Mouse (Mus musculus): ENCODE results near the gene Hat1. TPM values are rescaled to one million over a fixed set of nuclear protein-coding genes. Genes with fewer than 3 reads are reported as not detected.

The Hat1 gene
- polyA plus RNA-seq, 1 experiment from 2014 or later: 209 TPM

DNA sequence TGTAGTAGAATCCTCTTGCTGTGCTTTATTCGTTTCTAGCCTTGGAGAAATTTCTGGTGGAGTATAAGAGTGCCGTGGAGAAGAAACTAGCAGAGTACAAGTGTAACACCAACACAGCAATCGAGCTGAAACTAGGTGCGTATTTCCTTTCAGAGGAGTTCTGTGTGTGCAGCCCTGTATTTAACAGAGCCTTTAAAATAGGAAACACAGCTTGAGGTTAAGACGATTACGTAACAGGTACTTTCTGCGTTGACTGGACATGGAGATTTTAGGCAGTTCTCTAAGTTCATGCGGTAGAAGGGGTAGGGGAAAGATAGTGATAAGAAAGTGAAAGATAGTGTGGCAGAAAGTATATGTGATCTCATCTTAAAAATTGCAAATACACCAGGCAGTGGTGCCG lies 1.1 kb downstream of the Hat1 start:
- H3K36me3 ChIP-seq (ENCODE audit: control insufficient read depth, insufficient read depth, low read length): peaks cover 19% of the 10 kb centered on the region
- H3K9ac ChIP-seq (ENCODE audit: low read depth, low read length): peak overlapping the region; percentile 89
- DNase-seq (ENCODE audit: low spot score) (no peak), ATAC-seq (replicated peaks; ENCODE audit: low FRiP score) (no peak)
- no peaks in the 10 kb centered on the region for H3K4me1 ChIP-seq (replicated peaks; ENCODE audit: control insufficient read depth, insufficient read depth, low read length)
- H3K27me3 ChIP-seq (replicated peaks; ENCODE audit: control insufficient read depth, insufficient read depth, low read length): no peaks in the 10 kb centered on the region
- peak overlapping the region; percentile 84 for H3K4me2 ChIP-seq
- H3K9me3 ChIP-seq (ENCODE audit: control insufficient read depth, low read length): no peaks in the 10 kb centered on the region
- WGBS: 30% methylated on average over 9 of the region's 9 CpGs
- peak overlapping the region; percentile 95 for H3K4me3 ChIP-seq (ENCODE audit: low read depth, low read length)
- peak overlapping the region; percentile 79 for H3K27ac ChIP-seq (ENCODE audit: low read depth, low read length)

DNA sequence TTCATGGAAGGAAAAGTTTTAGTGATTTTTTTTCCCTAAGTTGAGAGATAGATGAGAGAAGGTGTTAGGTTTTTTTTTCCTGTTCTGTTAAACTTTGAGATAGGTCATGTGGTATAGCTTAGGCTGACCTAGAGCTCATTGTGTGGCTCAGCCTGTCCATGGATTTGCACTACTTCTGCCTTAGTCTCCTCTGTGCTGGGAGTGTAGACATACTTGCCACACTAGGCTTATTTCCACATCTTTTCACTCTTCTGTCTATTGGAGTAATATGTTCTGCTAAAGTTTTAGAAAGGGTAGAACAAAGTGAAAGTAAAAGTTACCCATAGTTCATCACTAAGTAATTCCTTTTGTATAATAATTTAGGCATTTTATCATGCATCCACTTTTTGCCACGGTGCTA lies 16.9 kb downstream of the Hat1 start:
- Histone ChIP-seq H3K27me3 (replicated peaks; ENCODE audit: control insufficient read depth, insufficient read depth, low read length) (no peaks in the 10 kb centered on the region), H3K9me3 (ENCODE audit: control insufficient read depth, low read length) (no peaks in the 10 kb centered on the region), H3K27ac (ENCODE audit: low read depth, low read length) (no peak overlapping the region), H3K4me1 (replicated peaks; ENCODE audit: control insufficient read depth, insufficient read depth, low read length) (no peaks in the 10 kb centered on the region), H3K36me3 (ENCODE audit: control insufficient read depth, insufficient read depth, low read length) (peaks cover 8% of the 10 kb centered on the region; the same call in 1 of the 2 replicates), H3K4me3 (ENCODE audit: low read depth, low read length) (no peak overlapping the region), H3K4me2 (no peak overlapping the region), H3K9ac (ENCODE audit: low read depth, low read length) (no peak overlapping the region)
- DNase-seq (ENCODE audit: low spot score) (no peak), ATAC-seq (replicated peaks; ENCODE audit: low FRiP score) (no peak)
- 93% methylated on average over 1 of the region's 1 CpGs for WGBS

DNA sequence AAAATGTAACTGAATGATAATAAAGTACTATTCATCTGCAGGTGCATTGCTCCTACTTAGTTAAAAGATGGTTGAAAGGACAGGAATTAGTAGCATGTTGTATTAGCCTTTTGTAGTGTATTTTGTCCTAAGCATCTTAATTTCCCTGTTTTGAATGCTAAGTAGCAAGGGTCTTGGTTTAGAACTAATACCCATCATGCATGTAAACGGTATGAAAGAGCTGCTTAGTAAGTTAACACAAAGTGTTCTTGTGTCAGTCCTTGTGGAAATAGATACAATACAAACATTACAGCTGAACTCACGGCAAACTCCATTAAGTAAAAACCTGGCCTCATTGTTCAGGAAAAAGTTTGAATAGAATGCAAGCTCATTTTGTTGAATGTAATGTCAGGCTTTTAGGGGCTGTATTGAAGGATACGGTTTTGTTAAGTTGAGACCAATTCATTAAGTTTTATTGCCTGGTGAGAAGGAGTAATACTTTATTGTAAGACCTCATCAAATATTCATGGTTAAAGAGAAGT lies 30.1 kb downstream of the Hat1 start:
- peaks cover 8% of the 10 kb centered on the region; the same call in 1 of the 2 replicates for H3K36me3 ChIP-seq (ENCODE audit: control insufficient read depth, insufficient read depth, low read length)
- H3K4me1 ChIP-seq (replicated peaks; ENCODE audit: control insufficient read depth, insufficient read depth, low read length): no peaks in the 10 kb centered on the region
- H3K4me3 ChIP-seq (ENCODE audit: low read depth, low read length): no peak overlapping the region
- no peak overlapping the region for H3K9ac ChIP-seq (ENCODE audit: low read depth, low read length)
- no peaks in the 10 kb centered on the region for H3K27me3 ChIP-seq (replicated peaks; ENCODE audit: control insufficient read depth, insufficient read depth, low read length)
- ATAC-seq (replicated peaks; ENCODE audit: low FRiP score) (no peak), DNase-seq (ENCODE audit: low spot score) (no peak)
- H3K27ac ChIP-seq (ENCODE audit: low read depth, low read length): no peak overlapping the region
- H3K4me2 ChIP-seq: no peak overlapping the region
- H3K9me3 ChIP-seq (ENCODE audit: control insufficient read depth, low read length): no peaks in the 10 kb centered on the region
- WGBS: 90% methylated on average over 3 of the region's 3 CpGs

DNA sequence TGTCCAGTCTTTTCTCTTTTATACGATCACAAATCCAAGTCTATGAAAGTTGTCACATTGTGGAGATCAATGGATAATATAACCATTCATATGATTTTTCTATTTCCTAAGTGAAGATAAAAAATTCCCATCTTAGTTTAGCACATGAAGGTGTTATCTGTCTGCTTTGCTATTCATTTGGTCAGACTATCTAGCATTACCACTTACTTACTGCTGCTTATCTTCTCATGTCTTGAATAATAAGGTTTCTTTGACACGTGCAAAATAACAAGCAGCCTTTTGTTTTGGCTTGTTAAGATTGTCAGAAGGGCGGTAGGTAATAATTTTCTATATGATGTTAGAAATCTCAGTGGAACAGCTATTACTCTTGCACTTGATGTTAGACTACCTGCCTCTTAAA lies 30.6 kb downstream of the Hat1 start:
- H3K4me1 ChIP-seq (replicated peaks; ENCODE audit: control insufficient read depth, insufficient read depth, low read length): no peaks in the 10 kb centered on the region
- H3K9ac ChIP-seq (ENCODE audit: low read depth, low read length): no peak overlapping the region
- no peaks in the 10 kb centered on the region for H3K9me3 ChIP-seq (ENCODE audit: control insufficient read depth, low read length)
- DNase-seq (ENCODE audit: low spot score) (no peak), ATAC-seq (replicated peaks; ENCODE audit: low FRiP score) (no peak)
- no peak overlapping the region for H3K4me2 ChIP-seq
- no peak overlapping the region for H3K27ac ChIP-seq (ENCODE audit: low read depth, low read length)
- WGBS: 71% methylated on average over 3 of the region's 3 CpGs
- no peaks in the 10 kb centered on the region for H3K27me3 ChIP-seq (replicated peaks; ENCODE audit: control insufficient read depth, insufficient read depth, low read length)
- peaks cover 10% of the 10 kb centered on the region; the same call in 1 of the 2 replicates for H3K36me3 ChIP-seq (ENCODE audit: control insufficient read depth, insufficient read depth, low read length)
- no peak overlapping the region for H3K4me3 ChIP-seq (ENCODE audit: low read depth, low read length)

DNA sequence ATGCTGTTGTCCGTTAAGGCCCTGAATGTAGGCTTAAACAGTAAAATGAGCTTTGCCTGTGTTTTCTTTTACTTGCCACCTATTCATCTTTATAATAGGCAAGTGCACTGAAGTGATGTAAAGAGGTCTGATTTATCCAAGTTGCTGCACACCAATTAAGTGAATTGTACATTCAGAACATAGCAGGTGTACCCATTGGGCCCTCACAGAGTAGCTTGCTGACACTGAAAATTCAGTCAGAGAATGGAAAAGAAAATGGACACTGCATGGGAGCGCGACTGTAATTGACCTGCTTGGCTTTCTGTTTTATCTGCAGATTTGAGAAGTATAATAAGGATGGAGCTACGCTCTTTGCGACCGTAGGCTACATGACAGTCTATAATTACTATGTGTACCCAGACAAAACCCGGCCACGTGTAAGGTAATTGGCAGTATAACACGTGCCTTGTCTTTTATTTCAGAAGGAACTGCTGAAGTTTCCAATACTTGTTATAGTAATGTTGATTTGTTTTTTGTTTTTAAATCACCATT lies 32.2 kb downstream of the Hat1 start:
- no peaks in the 10 kb centered on the region for H3K4me1 ChIP-seq (replicated peaks; ENCODE audit: control insufficient read depth, insufficient read depth, low read length)
- peaks cover 12% of the 10 kb centered on the region; the same call in 1 of the 2 replicates for H3K36me3 ChIP-seq (ENCODE audit: control insufficient read depth, insufficient read depth, low read length)
- no peak overlapping the region for H3K27ac ChIP-seq (ENCODE audit: low read depth, low read length)
- no peak overlapping the region for H3K4me2 ChIP-seq
- no peak for ATAC-seq (replicated peaks; ENCODE audit: low FRiP score)
- H3K9me3 ChIP-seq (ENCODE audit: control insufficient read depth, low read length): no peaks in the 10 kb centered on the region
- H3K27me3 ChIP-seq (replicated peaks; ENCODE audit: control insufficient read depth, insufficient read depth, low read length): no peaks in the 10 kb centered on the region
- DNase-seq (ENCODE audit: low spot score): no peak
- no peak overlapping the region for H3K4me3 ChIP-seq (ENCODE audit: low read depth, low read length)
- 95% methylated on average over 9 of the region's 9 CpGs for WGBS
- no peak overlapping the region for H3K9ac ChIP-seq (ENCODE audit: low read depth, low read length)

DNA sequence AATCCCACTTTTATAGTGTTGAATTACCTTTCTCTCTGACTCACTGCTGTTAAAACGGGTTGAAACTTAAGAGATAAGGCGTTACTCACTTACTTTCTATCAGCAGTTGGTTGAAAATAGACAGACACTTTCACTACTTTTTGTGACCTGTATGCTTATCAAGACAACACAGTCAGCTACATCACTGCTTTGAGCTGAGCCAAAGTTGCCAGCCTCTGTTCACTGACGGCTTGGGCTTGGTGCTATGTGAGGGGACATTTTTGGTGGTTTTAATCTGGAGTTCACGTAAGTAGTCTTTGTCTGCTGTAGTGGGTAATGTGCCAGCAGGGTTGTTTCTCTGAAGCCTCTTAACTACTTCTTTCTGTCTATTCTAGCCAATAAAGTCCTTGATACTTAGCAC lies 35.8 kb downstream of the Hat1 start:
- ATAC-seq (replicated peaks; ENCODE audit: low FRiP score) (peak; percentile 77), DNase-seq (ENCODE audit: low spot score) (no peak)
- Histone ChIP-seq H3K36me3 (ENCODE audit: control insufficient read depth, insufficient read depth, low read length) (peaks cover 21% of the 10 kb centered on the region), H3K4me2 (no peak overlapping the region), H3K27ac (ENCODE audit: low read depth, low read length) (no peak overlapping the region; the same call in 1 of the 2 replicates), H3K4me1 (replicated peaks; ENCODE audit: control insufficient read depth, insufficient read depth, low read length) (no peaks in the 10 kb centered on the region), H3K9ac (ENCODE audit: low read depth, low read length) (no peak overlapping the region), H3K9me3 (ENCODE audit: control insufficient read depth, low read length) (no peaks in the 10 kb centered on the region), H3K4me3 (ENCODE audit: low read depth, low read length) (no peak overlapping the region), H3K27me3 (replicated peaks; ENCODE audit: control insufficient read depth, insufficient read depth, low read length) (no peaks in the 10 kb centered on the region)
- WGBS: 40% methylated on average over 4 of the region's 4 CpGs

DNA sequence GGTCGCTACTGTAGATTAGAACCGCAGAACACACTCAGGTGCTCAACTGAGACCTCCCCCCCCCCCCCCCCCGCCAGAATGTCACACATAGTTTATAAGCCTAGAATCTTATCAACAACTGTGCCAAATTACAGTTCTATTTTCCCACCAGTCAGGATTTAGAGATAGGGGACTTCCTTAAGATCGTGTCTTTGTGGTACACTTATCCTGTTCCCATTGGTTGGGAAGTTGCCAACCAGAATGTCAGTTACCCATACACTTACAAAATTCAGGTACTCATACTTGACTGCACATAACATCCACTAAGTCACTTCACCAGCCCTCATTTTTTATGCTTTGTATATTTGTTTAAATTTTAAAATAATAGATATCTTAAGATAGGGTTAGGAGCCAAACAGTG lies 46.7 kb downstream of the Hat1 start:
- H3K4me3 ChIP-seq (ENCODE audit: low read depth, low read length): no peak overlapping the region
- no peak overlapping the region for H3K9ac ChIP-seq (ENCODE audit: low read depth, low read length)
- H3K27me3 ChIP-seq (replicated peaks; ENCODE audit: control insufficient read depth, insufficient read depth, low read length): no peaks in the 10 kb centered on the region
- no peak overlapping the region for H3K27ac ChIP-seq (ENCODE audit: low read depth, low read length)
- H3K9me3 ChIP-seq (ENCODE audit: control insufficient read depth, low read length): no peaks in the 10 kb centered on the region
- H3K4me1 ChIP-seq (replicated peaks; ENCODE audit: control insufficient read depth, insufficient read depth, low read length): no peaks in the 10 kb centered on the region
- peaks cover 18% of the 10 kb centered on the region; the same call in 1 of the 2 replicates for H3K36me3 ChIP-seq (ENCODE audit: control insufficient read depth, insufficient read depth, low read length)
- ATAC-seq (replicated peaks; ENCODE audit: low FRiP score) (no peak), DNase-seq (ENCODE audit: low spot score) (no peak)
- WGBS: 74% methylated on average over 4 of the region's 4 CpGs
- H3K4me2 ChIP-seq: no peak overlapping the region

DNA sequence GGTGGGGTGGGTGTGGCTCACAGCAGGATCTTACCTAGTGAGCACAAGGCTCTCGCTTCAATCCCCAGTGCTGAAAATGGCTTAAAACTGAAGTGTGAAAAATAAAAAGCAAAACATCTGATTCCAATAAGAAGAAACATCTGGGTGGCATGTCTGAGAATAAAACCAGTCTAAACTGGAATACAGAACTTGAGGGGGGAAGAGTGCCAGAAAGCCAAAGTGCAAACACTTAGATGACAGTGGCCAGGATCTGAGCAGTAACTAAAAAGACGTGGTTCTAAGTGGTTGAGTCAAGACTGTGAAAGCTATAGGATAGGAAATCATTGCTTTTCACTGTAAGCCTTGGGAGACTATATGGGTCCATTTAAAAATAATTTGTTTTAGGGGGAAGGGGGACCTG lies 54.6 kb downstream of the Hat1 start:
- WGBS: 35% methylated on average over 2 of the region's 2 CpGs
- ATAC-seq (replicated peaks; ENCODE audit: low FRiP score) (no peak), DNase-seq (ENCODE audit: low spot score) (no peak)

DNA sequence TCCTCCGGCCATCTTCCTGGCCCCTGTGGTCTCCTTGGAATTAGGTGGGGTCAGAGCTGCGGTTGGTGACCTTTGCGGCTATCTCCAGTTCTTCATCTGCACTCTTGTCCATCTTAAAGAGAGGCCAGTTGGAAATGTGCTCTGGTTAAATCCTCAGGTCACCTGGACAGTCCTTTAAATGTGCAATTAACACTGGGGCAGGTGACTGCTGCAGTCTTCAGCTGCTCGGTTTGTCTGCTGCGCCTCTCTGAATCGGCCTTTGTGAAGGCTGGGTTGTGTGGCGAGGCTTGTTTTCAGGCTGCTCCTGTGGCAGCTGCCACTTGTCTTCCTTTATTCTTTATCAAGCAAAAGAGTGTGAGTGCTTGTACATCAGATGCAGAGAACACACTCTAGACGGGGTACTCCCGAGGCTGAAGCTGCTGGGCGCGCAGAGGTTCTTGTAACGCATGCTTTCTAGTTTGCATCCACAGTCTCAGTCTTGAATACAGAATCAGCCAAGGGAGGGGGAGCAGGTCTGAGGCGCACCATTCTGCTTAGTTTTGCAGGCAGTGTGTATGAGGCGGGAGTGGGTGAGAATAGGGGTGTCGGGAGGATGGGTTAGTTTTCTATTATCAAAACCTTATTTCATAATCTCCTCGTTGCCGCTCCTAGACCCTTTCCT lies 56.9 kb downstream of the Hat1 start:
- 57% methylated on average over 17 of the region's 17 CpGs for WGBS
- Histone ChIP-seq H3K9me3 (ENCODE audit: control insufficient read depth, low read length) (no peaks in the 10 kb centered on the region), H3K36me3 (ENCODE audit: control insufficient read depth, insufficient read depth, low read length) (no peaks in the 10 kb centered on the region), H3K4me2 (no peak overlapping the region), H3K27ac (ENCODE audit: low read depth, low read length) (no peak overlapping the region), H3K9ac (ENCODE audit: low read depth, low read length) (no peak overlapping the region), H3K27me3 (replicated peaks; ENCODE audit: control insufficient read depth, insufficient read depth, low read length) (peaks cover 7% of the 10 kb centered on the region), H3K4me1 (replicated peaks; ENCODE audit: control insufficient read depth, insufficient read depth, low read length) (no peaks in the 10 kb centered on the region), H3K4me3 (ENCODE audit: low read depth, low read length) (no peak overlapping the region)
- ATAC-seq (replicated peaks; ENCODE audit: low FRiP score) (no peak), DNase-seq (ENCODE audit: low spot score) (no peak)

More for the DNA sequence above, 54.6 kb downstream of the Hat1 start:
- Histone ChIP-seq H3K36me3 (ENCODE audit: control insufficient read depth, insufficient read depth, low read length) (peaks cover 7% of the 10 kb centered on the region; the same call in 1 of the 2 replicates), H3K27me3 (replicated peaks; ENCODE audit: control insufficient read depth, insufficient read depth, low read length) (peaks cover 7% of the 10 kb centered on the region), H3K9me3 (ENCODE audit: control insufficient read depth, low read length) (no peaks in the 10 kb centered on the region), H3K4me1 (replicated peaks; ENCODE audit: control insufficient read depth, insufficient read depth, low read length) (no peaks in the 10 kb centered on the region), H3K4me2 (no peak overlapping the region), H3K27ac (ENCODE audit: low read depth, low read length) (no peak overlapping the region), H3K4me3 (ENCODE audit: low read depth, low read length) (no peak overlapping the region), H3K9ac (ENCODE audit: low read depth, low read length) (no peak overlapping the region)

Data from liver, embryonic 11.5 days (tissue).